Mouse (Mus musculus): ENCODE measurements around the gene Pak7. TPM values are rescaled to one million over a fixed set of nuclear protein-coding genes. Genes with fewer than 3 reads are reported as not detected.
A peak's percentile ranks its signal among the peaks of the same experiment; 100 is the strongest.

Gene Pak7
- total RNA-seq, 2 experiments from 2014 or later = 62.3 to 72.5 TPM

DNA sequence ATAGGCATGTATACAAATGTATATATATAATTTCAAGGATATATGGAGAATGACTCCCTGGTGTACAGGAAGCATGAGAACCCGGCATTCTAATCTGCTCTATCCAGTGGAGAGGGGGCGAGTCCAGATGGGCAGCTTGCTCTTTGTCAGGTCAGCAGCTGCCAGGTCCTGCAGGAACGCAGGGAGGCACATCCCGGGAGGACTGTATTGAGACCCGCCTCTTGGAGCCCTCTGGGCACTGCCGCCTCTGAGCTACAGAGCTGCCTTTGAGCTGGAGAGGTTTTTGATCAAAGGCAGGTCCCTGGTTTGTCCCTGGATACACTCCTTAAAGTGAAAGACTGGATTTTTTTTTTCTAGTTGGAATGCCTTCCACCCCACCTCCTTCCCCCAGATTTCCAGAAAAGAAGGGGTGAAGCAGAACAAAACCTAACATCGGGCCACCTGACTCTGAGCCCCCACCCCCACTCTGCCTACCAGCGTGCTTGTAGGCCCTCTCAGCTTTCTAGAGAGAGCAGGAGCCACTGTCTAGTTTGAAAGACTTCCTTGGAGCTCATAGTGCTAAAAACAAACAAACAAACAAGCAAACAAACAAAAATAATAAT lies 336.0 kb downstream of the Pak7 start, which contains the start of gene Lamp5:
Lamp5 (plus strand) TSS at position 552 of the 602 bp plus-strand sequence.
- intact Hi-C loops (cut with DNase I) = no loop called here
- DNase-seq = peak; percentile 56

GRCm38 (mm10) chr2:136050793-136051615 lies 336.8 kb downstream of the Pak7 start:
- peak; percentile 53 for DNase-seq
- intact Hi-C loops (cut with DNase I) = no loop called here

DNA sequence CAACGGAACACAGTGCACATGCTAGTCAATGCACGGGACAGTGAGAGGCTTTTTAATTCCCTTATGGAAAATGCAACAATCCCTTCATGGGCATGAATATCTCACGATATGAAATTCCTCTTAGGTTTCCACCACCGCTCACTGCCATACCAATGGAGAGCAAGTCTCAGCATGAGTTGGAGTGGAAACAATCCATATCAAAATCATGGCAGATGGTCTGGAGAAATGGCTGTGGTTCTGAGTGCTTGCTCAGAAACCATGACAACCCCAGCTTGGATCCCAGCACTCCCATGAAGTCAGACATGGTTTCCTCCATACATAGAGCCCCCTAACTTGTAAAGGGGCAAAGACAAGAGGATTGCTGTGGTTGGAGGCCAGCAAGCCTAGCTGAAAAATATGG lies 339.3 kb downstream of the Pak7 start:
- no peak for DNase-seq
- intact Hi-C loops (cut with DNase I) = no loop called here

Other genes with a start within 250 kb of the Pak7 start
- gene Ankef1, start 113.9 kb upstream of the Pak7 start, total RNA-seq (2021) = 1 to 10 TPM; 1.2 to 1.8 TPM